In the genomic region with DNA sequence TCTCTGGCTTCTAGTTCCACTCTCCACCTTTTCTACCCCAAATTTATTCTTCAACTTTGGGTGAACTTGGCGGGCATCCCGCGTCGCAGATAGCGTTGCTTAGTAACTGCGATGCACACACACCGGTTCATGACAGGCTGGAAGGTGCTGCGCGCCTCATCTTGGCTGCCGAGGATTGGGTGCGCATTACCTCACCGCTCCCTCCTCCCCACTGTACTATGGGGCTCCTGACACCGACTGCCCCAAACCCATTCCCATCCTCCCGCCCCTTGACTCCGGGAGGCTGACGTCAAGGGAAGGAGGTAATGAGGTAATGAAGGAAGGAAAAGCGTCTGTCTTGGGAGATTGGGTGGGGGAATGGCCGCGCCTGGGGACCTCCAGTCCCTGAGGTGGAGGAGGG, we compare ENCODE assay signal across 11 mouse cellular contexts. TPM values are rescaled to one million over a fixed set of nuclear protein-coding genes. Genes with fewer than 3 reads are reported as not detected.
DNase-seq lines count a peak whose midpoint lies in the region; ATAC-seq and TF ChIP-seq lines count a peak whose summit lies in the region.
"Had no signal": no experiment of that assay in that cellular context is flagged by ENCODE, and none has a peak within 500 bp of the region (broad histone marks: within the 10 kb centered on the region; RNA-seq: fewer than 3 reads in every experiment).

No protein-coding gene starts in this region.

- no peak for TF ChIP-seq CTCF in lung, adult 2 months (IDR thresholded peaks at IDR 0.05; ENCODE audit: insufficient read depth, low read length)

- intact Hi-C loops in heart, postnatal 36 days (cut with DNase I), result loop anchor here (5.0 kb wide), 2 partner anchors 38 to 538 kb away; no protein-coding TSS in a partner anchor

- no peak for TF ChIP-seq POLR2A in lung, adult 2 months (IDR thresholded peaks at IDR 0.05; ENCODE audit: borderline replicate concordance, extremely low read depth, low read depth, low read length)

- H3K27me3 ChIP-seq in lung, embryonic 15.5 days, result peaks cover 99% of the 10 kb centered on the region
- peaks cover 98% of the 10 kb centered on the region for H3K27me3 ChIP-seq in forebrain, embryonic 13.5 days
- H3K27me3 ChIP-seq in midbrain, embryonic 14.5 days (ENCODE audit: control insufficient read depth, insufficient read depth, low read length), result peaks cover 97% of the 10 kb centered on the region

- 1% methylated on average over 19 of the region's 19 CpGs for WGBS in lung, embryonic 15.5 days
- 1% methylated on average over 19 of the region's 19 CpGs for WGBS in lung, adult 2 months
- 0% methylated on average over 18 of the region's 19 CpGs for WGBS in forebrain, embryonic 13.5 days
- WGBS in midbrain, embryonic 14.5 days, result under 1% methylated on average over 19 of the region's 19 CpGs

- H3K4me3 ChIP-seq in lung, embryonic 15.5 days, result no peak overlapping the region
- no peak overlapping the region for H3K4me3 ChIP-seq in lung, adult 2 months (replicated peaks; ENCODE audit: extremely low read depth, low read depth, low read length)
- no peak overlapping the region for H3K4me3 ChIP-seq in forebrain, embryonic 13.5 days
- H3K4me3 ChIP-seq in midbrain, embryonic 14.5 days (replicated peaks; ENCODE audit: low read depth, low read length), result no peak overlapping the region
- H3K4me3 ChIP-seq: embryonic facial prominence, embryonic 12.5 days had no signal

- no peak overlapping the region for H3K9ac ChIP-seq in lung, embryonic 15.5 days
- H3K9ac ChIP-seq in forebrain, embryonic 13.5 days, result no peak overlapping the region
- no peak overlapping the region for H3K9ac ChIP-seq in midbrain, embryonic 14.5 days (replicated peaks; ENCODE audit: low read length)
- H3K9ac ChIP-seq: embryonic facial prominence, embryonic 12.5 days had no signal

- H3K36me3 ChIP-seq in lung, embryonic 15.5 days, result no peaks in the 10 kb centered on the region
- no peaks in the 10 kb centered on the region for H3K36me3 ChIP-seq in forebrain, embryonic 13.5 days (ENCODE audit: poor library complexity, severe bottlenecking)
- H3K36me3 ChIP-seq in midbrain, embryonic 14.5 days (ENCODE audit: control insufficient read depth, insufficient read depth, low read length), result no peaks in the 10 kb centered on the region
- H3K36me3 ChIP-seq: embryonic facial prominence, embryonic 12.5 days had no signal

- no peak overlapping the region for H3K4me2 ChIP-seq in lung, embryonic 15.5 days
- H3K4me2 ChIP-seq in forebrain, embryonic 13.5 days, result no peak overlapping the region
- H3K4me2 ChIP-seq in midbrain, embryonic 14.5 days (ENCODE audit: low read length), result no peak overlapping the region
- H3K4me2 ChIP-seq: embryonic facial prominence, embryonic 12.5 days had no signal

- ATAC-seq in lung, embryonic 15.5 days (ENCODE audit: borderline replicate concordance, extremely low read depth, low FRiP score, low TSS enrichment), result peak; percentile 83
- ATAC-seq in forebrain, embryonic 13.5 days, result peak; percentile 69; the same call in 1 of the 2 replicates
- no peak for ATAC-seq in midbrain, embryonic 14.5 days (ENCODE audit: low FRiP score, low TSS enrichment)

- H3K27ac ChIP-seq in lung, embryonic 15.5 days, result no peak overlapping the region
- no peak overlapping the region for H3K27ac ChIP-seq in forebrain, embryonic 13.5 days
- no peak overlapping the region for H3K27ac ChIP-seq in midbrain, embryonic 14.5 days (replicated peaks; ENCODE audit: low read depth, low read length)
- H3K27ac ChIP-seq: embryonic facial prominence, embryonic 12.5 days had no signal

- H3K9me3 ChIP-seq in lung, embryonic 15.5 days, result no peaks in the 10 kb centered on the region
- no peaks in the 10 kb centered on the region for H3K9me3 ChIP-seq in forebrain, embryonic 13.5 days (replicated peaks)
- no peaks in the 10 kb centered on the region for H3K9me3 ChIP-seq in midbrain, embryonic 14.5 days (ENCODE audit: control insufficient read depth, low read length)
- H3K9me3 ChIP-seq: embryonic facial prominence, embryonic 12.5 days had no signal

- DNase-seq in lung, adult 2 months, result no peak
- DNase-seq in heart, postnatal 36 days, result peak; percentile 45 to 53
- peak; percentile 50 for DNase-seq in midbrain, embryonic 14.5 days
- no peak for DNase-seq in cerebellum, adult 9-11 months
- DNase-seq in urinary bladder, postnatal 25 days (ENCODE audit: low spot score), result no peak
- DNase-seq in natural killer cell, adult 2 months (ENCODE audit: low spot score in 2 of 2), result no peak

- H3K4me1 ChIP-seq in lung, embryonic 15.5 days, result peaks cover 7% of the 10 kb centered on the region
- H3K4me1 ChIP-seq in lung, adult 2 months (ENCODE audit: control insufficient read depth, insufficient read depth, low read length), result no peaks in the 10 kb centered on the region
- H3K4me1 ChIP-seq in forebrain, embryonic 13.5 days, result peaks cover 8% of the 10 kb centered on the region
- H3K4me1 ChIP-seq in midbrain, embryonic 14.5 days (ENCODE audit: control insufficient read depth, insufficient read depth, low read length), result no peaks in the 10 kb centered on the region
- H3K4me1 ChIP-seq: embryonic facial prominence, embryonic 12.5 days had no signal

RNA-seq across cellular contexts. Expression of gene Wt1, which starts 8.0 kb away (rescaled TPM):
- 5.4 and 7.9 TPM in 2 replicates for polyA plus RNA-seq in lung, embryonic 15.5 days (2015; fragmentation: Nextera tagmentation; extraction: Ambion mirVana)
- polyA plus RNA-seq in lung, adult 2 months (2012; rRNA removed), result 4.9 and 12.0 TPM in 2 replicates
- polyA plus RNA-seq in forebrain, embryonic 13.5 days (2015; fragmentation: Nextera tagmentation; extraction: Ambion mirVana), result not detected in 2 replicates
- 1 to 10 TPM; 5.2 to 6.9 TPM for total RNA-seq in heart, postnatal 36 days (2021)
- polyA plus RNA-seq in midbrain, embryonic 14.5 days (2014; fragmentation: Nextera tagmentation; extraction: Ambion mirVana), result not detected in 2 replicates

RNA-seq across cellular contexts. Expression of gene Gm11060, which starts 42.5 kb away (rescaled TPM):
- not detected in 2 replicates for polyA plus RNA-seq in lung, embryonic 15.5 days (2015; fragmentation: Nextera tagmentation; extraction: Ambion mirVana)
- polyA plus RNA-seq in lung, adult 2 months (2012; rRNA removed), result not detected in 2 replicates
- not detected in 2 replicates for polyA plus RNA-seq in forebrain, embryonic 13.5 days (2015; fragmentation: Nextera tagmentation; extraction: Ambion mirVana)
- total RNA-seq in heart, postnatal 36 days (2021), result not detected
- not detected in 2 replicates for polyA plus RNA-seq in midbrain, embryonic 14.5 days (2014; fragmentation: Nextera tagmentation; extraction: Ambion mirVana)
- total RNA-seq: liver, adult 2 months had no signal
- polyA plus RNA-seq: embryonic facial prominence, embryonic 12.5 days; liver, adult 2 months; spleen, adult 2 months had no signal

Comparison
In these comparisons a context has a peak if more than half of its experiments do, and no peak if none do; other contexts are left out.
1. DNase-seq: peak in heart, postnatal 36 days (2 of 2) and midbrain, embryonic 14.5 days (single experiment); none in lung, adult 2 months (single experiment), cerebellum, adult 9-11 months (single experiment), urinary bladder, postnatal 25 days (single experiment) and natural killer cell, adult 2 months (0 of 2).